Mouse (Mus musculus): Measurements from ENCODE around the gene Gart.
"Not testable (repeated sequence)": the region's sequence is repeated elsewhere in the genome, so short reads cannot be mapped to it uniquely, and the experiment has no call there.

The Gart gene

DNA sequence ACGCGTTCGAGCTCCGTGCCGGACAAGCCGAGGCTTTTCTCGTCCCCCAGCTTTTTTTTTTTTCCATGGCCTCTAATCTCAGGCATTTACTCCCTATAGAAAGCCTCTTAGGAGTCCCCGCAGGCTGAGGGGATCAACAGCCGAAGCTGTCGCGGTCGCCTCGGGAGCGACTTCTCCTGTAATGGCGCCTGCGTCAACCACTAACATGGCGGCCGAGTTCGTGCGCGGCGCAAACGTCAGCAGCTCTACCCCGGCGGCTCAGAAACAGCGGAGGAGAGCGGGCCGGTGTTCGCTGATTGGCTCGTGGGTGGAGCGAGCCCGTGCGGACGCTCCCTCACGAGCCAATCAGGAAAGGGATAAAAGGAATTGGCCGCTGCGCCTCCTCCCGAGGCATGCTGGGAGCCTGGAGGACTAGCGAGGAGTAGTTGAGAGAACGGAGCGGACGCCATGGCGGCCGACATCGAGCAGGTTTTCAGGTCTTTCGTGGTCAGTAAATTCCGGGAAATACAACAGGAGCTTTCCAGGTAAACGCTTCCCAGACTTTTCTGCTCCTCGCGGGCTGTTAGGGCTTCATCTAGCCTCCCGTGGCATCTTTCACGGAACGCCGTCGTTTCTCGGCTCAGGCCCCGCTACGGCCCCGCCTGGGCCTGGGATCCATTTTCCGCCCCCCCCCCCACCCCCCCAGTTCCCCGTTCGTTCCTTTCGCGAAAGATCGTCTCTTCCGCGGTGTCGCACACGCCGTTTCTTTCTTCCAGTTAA, 888 bp upstream of the Gart start, which contains the start of gene Son:
TSS of gene Son (plus strand) at position 46 of the 759 bp plus-strand sequence.
- DNase-seq, result peak; percentile 98

DNA sequence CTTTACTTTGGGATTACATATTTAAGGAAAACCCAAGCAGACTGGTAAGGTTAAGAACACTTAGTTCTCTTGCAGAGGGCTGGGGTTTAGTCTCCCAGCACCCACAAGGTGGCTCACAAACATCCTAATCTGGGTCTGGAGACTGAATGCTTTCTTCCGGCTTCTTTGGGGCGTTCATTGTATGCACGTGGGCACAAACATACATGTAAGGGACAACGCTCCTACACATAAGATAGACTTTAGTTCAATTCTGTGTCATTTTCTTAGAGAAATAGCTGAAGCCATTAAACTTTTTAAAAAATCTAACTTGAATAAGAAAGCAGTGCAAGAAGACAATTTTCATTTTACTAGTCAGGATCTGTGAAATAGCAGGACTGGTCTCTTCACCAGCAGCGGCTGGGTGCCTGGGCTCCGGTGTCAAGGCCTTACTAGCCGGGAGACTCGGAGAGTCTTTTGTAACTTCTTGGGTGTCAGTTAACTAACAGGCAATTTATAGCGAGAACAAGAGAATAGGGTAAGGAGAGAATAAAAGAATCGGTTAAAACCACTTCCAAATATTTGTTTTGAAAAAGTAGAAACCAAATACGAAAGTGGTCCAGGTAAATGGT, 653 bp downstream of the Gart start:
- peak; percentile 17 for DNase-seq

DNA sequence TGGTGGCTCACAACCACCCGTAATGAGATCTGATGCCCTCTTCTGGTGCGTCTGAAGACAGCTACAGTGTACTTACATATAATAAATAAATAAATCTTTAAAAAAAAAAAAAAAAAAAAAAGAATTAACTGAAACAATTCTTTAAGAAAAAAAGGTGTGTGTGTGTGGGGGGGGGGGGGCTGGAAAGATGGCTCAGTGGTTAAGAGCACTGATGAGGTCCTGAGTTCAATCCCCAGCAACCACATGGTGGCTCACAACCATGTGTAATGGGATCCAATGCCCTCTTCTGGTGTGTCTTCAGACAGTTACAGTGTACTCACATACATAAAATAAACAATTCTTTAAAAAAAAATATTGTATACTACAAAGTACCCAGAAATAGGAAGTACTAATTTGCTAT, 1.3 kb downstream of the Gart start:
- DNase-seq, result not testable (repeated sequence)

DNA sequence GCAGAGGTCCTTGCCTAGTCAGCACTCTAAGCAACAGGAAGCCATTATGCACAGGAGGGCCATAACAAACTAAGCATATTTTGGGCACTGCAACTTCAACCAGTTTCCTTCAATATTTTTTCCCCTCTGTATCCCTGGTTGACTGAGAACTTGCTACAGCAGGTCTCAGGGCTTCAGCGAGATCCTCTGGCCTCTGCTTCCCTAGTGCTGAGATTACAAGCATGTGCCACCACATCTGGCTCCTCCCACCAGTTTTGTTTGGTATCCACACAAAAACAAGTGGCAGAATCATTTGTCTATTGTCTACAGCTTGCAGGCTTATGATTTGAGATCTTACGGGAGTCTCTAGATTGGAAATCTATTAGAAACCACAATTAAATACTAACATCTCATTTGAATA, 1.9 kb downstream of the Gart start:
- no peak for DNase-seq

DNA sequence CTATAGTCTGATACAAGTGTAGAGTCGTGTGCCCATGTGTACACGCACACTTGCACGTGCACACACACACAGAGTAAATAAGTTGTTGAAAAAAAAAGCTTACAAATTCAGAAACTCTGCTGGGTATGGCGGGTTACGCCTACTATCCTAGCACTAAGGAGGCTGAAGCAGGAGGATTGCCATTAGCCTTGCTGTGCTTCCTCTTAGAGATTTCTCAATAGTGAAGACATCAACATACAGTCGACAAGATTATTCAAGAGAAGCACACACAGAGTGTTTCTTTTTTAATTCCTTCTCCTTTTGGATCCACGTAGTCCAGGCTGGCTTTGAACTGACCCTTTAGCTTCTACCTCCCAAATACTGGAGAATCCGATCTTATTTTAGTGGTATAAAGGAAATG, 6.6 kb downstream of the Gart start:
- no peak for DNase-seq

DNA sequence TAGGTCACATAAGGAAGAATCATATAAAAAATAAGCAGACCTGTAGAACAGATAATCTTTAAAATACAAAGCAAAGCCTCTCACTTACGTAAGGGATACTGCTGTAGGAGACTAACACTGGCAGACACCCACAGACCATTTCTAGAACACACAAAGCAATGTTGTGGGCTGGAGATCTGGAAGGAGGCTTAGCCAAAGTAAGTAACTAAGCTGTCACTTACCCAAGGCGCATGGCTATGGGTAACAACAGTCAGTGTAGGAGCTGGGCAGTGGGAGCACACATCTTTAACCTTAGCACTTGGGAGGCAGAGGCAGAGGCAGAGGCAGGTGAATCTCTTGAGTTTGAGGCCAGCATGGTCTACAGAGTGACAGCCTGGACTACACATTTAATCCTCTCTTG, 7.1 kb downstream of the Gart start:
- no peak for DNase-seq

DNA sequence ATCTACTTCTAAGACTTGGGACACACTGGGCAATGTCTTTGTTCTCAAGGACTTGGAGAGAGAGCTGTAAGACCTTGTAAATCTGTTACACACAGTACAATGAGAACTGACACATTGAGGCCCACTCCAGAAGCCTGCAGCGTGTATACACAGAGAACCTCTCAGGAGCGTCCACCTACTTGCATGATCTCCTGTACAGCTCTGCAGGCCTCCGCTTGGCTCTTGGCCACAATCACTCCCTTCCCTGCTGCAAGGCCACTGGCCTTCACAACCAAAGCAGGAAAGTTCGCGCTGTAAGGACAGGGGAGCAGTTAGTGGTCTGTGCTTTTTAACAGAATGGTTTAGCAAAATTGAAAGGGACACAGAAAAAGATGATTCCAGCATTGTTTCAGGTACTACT, 7.6 kb downstream of the Gart start:
- DNase-seq, result no peak

DNA sequence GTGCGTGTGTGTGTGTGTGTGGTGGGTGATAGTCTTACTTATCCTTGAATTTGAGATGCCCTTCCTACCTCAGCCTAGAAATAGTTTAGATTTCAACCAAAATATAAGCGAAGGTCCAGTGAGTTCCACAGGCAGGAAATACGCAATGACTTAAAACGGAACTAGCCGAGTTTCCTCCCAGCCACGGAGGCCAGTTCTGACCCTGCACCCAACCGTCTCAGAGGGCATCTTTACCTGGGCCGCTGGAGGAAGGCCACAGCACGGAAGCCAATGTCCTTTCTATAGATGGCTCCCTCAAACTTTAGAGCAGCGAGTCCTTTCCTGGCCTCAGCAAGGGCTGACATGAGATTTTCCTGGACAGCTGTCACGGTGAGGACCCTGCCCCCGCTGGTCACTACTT, 13.1 kb downstream of the Gart start:
- no peak for DNase-seq

DNA sequence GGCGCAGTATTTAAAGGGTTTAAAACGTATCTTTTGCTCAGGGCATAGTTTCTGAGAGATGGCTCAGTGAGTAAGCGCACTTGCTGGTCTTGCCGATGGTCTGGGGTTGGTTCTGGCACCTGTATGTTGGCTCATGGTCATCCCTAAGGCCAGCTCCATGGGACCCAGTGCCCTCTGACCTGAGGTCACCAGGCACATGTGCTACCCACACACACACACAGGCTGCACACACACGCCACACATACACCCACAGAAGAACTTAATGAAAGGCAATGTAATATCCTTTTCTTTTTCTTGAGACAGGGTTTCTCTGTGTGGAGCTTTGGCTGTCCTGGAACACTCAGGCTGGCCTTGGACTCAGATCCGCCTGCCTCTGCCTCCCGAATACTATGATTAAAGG, 13.8 kb downstream of the Gart start:
- DNase-seq, result no peak

DNA sequence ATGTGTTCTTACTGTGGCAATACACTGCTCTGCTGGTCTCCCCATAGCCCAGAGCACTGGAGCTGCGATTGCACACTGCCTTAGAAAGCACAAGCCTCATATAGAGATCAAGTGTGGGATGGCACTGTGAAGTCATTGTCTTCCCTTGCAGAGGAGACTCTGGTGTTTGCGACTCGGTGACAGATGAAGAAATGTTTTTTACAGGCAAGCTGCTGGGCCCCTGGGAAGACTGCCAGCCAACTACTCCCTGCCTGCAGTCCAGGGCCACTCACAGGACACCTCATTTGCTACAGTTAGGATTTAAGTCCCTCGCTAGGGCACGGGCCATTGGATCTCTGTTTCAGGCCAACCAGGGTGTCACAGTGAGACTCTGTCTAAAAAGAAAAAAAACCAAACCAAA, 14.3 kb downstream of the Gart start:
- DNase-seq, result peak; percentile 56

DNA sequence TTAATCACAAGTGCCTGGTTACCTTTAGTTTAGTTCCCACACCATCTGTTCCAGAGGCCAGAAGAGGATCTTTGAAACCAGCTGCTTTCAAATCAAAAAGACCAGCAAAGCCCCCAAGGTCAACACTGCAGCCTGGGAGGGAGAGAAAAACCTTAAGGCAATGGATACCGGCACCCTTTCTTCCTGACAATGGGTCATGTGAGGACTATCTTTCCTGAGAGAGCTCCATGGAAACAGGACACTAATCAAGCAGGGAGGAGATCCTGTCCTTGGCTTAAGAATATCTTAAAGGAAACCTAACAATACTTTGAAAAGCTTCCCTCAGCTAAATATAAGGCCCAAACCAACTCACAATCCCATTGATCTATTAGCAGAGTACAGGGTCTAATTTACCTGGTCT, 16.2 kb downstream of the Gart start:
- no peak for DNase-seq

DNA sequence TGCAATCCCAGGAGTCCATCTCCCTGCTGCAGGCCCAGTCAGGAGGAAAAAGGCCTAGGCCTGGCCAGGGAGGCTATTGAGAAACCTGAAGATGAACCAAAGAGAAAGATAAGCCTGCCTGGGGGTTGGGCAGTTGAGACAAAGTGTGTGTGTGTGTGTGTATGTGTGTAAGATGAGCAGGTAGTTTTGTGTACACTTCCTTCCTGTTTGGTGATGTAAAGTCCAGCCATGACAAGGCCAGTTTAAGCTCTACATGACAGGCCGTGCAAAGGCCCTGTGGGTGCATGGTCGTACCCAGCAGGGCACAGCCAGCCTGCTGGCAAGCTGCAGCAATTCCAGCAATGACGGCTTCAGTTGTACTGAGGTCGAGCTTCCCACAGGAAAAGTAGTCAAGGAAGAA, 17.0 kb downstream of the Gart start:
- no peak for DNase-seq

DNA sequence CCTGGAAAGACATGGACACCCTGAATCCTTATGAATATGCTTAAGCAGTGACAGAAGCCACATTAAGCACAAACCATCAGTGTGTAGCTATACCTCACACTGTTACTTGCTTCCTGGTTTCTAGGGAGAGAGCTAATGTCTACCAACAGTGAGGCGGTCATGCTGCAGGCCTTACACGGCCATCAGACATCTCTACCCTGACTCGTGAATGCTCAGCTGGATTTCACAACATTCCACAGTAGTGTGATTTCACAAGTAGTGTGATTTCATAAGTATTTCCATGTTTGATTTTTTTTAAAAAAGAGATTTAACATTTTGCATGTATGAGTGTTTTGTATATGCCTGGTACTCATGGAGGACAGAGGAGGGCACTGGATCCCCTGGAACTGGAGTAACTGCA, 18.1 kb downstream of the Gart start:
- no peak for DNase-seq

DNA sequence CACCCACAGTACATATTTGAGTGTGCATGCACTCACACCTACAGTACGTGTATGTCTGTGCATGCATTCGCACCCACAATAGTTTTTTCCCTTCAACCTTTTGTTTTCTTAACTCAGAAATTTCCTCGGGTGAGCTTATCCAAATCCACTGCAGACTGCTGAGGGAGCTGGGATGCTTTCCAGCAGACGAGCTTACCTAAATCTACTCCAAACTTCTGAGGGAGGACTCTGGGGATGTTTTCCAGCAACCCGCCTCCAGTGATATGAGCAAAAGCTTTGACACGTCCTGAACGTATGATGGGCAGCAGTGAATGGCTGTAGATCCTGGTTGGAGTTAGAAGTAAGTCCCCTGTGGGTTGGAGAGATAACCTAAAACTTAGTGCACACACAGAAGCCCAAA, 18.9 kb downstream of the Gart start:
- DNase-seq, result no peak

DNA sequence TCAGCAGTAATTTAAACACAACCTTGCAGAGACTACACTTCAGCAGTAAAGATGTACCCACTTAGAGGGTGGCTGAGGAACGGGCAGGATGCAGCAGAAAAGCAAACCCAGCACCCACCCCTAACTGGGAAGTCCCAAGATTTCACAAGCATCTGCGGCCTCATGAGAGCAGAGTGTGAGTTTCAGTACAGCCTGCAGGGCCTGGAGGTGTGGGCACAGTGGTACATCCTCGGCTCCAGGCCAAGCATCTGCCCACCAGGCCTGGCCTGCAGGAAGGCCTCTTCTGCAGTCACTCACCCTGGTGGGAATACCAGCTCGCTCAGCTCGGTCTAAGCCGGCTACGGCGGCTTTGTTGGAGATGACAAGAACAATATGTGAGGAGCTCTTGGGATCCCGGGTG, 23.7 kb downstream of the Gart start:
- DNase-seq, result no peak

DNA sequence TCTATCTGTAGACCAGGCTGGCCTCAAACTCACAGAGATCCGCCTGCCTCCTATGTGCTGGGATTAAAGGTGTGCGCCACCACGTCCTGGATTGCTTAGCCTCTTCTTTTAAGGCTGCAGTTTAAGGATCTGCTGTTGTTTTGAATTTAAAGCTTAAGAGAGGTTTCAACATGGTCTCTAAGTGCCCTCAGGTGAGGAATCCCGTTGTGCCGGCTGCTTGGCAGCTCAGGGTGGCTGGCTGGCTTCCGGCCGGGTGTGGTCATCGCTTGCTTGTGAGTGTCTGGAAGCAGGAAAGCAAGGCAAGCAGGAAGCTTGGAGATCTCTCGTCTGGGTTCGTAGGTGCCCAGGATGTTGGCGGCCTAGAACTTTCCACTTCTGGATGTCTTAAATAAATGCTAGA, 25.8 kb downstream of the Gart start:
- DNase-seq, result peak; percentile 78

DNA sequence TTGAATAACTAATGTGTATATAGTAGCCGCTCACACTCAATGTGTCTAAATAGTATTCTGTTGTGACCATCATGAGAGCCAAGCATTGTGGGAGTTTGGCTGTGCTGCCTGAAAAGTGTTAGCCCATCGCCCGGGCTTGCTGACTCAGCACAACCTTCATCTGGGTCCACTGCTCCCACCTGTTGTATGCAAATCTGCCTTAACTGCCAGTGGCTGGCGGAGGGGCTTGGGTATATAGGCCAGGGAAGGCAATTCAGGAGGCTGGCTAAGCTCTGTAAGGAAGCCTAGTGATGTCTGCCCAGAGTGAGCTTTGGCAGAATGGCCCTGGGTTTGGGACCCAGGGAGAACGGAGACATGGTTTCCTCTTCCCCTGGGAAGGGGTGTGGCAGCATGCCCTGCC, 26.6 kb downstream of the Gart start:
- DNase-seq, result no peak

DNA sequence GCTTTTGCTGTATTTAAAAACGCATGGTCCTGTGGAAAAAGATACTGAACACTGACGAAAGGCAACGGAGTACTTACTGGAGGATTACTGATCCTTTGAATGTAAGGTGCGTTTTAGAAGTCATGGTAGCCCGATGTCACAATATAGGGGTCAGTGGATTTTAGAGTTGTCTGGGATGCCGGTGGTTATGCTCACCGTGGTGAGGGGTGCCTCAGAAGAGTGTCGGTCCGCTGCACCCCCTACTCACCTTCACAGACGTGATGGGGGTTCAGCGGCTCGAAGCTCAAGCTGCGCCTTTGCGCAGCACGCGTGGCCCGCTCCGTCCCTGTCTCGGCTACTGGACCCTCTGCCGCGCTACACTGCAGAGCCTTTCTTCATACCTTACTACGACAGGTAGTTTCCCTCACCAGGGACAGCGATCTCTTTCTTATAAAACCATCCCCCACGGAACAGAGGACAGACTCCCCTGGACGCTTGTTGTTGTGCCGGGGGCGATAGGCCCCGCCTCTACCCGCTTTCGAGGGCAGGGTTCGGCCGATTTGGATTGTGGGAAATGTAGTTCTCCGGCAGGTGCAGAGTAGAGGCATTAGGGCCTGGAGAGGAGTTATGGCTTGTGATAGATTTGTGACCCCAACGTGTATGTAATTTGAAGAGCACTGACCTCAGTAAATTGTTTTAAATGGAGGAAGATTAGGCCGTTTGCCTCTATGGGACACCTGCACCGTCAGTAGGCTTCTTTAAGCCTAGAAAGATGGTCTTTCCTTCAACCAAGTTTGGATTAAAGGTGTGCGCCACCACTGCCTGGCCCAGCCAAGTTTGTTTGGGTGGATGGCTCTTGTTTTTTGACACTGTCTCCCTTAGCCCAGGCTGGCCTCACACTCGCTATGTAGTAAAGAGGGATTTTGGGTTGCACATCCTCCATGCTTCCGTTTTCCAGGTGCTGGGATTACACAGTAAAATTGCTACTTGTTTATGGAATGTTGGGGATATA, 27.9 kb downstream of the Gart start, which contains the start of gene Dnajc28:
TSS of gene Dnajc28 (minus strand) at position 516 of the 991 bp plus-strand sequence.
- DNase-seq, result peak; percentile 88

DNA sequence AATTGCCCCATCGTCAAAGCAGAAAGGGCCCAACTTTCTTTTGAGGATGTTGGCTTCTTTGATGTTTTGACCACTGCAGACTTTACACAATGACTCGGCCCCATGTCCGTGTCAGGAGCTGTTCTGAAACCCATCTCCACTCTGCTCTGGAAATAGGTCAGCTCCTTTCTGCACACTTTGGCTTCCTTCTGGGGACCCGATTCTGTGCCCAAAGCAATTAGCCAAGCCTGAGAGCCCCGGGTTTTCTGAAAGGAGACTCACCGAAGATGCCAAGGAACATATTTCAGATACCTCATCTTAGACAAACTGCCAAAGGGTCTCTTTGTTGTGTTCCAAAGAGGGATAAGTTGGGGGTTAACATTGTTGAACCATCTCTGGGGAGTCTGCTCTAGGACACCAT, 32.2 kb downstream of the Gart start:
- DNase-seq, result no peak

DNA sequence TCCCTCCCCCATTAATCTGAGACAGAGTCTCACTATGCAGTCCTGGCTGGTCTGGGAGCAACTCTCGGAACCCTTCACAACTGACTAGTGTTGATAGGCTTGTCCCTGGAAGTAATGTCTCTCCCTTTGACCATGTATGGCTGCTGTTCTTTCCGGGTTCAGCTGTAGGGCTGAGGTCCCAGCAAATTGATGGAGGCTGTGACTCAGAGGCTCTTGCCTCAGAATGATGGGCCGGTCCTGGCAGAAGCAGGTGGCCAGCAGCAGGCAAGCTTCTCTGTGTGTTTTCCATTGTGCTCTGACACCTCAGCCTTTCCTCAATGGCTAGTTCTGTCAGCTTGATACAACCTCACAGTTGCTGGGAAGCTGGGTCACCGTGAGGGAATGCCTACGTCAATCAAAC, 34.2 kb downstream of the Gart start:
- DNase-seq, result no peak

DNA sequence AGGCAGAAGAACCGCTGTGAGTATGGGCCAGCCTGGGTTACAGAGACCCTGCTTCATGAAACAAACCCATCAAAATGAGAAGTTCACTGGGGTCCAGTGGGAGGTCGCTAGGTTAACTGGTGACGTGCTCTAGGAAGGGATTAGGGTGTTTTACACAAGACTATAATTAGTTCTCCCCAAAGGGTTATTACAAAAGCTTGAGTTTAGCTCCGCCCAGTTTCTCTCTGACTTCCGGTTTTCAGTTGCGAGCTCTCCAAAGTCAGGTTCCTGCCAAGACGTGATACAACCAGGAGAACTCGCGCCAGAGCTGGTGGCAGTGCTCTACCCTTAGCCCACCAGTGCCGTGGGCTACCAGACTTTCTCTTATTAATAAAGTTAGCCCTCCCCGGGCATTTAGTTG, 35.5 kb downstream of the Gart start:
- peak; percentile 51 for DNase-seq

DNA sequence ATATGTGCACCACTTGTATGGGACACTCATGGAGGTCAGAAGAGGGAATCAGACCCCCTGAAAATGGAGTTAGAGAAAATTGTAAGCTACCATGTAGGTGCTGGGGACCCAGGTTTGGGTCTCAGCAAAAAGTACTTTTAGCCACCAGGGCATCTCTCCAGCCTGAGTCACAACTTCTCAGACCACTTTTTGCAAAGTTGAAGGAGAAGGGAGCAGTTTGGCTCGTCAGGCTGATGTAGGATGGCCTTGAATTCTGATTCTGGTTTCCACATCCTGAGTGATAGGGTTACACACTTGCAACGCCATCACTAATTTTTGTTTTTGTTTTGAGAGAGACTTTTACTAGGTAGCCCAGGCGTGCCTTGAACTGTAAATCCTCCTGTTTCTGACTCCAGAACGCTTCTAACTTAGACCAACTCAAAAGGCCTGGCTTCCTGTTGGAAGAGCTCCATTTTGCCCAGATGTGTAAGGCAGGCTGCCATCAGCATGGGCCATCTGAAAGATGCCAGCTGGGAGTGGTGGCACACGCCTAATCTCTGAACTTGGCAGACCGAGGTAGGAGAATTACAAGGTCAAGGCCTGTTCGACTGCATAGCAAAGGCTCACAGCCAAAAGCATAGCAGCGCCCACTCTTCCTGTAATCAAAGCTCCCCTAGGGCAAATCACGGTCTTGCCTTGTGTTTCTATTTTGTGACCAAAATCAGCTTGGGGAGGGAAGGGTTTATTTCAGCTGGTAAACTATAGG, 37.1 kb downstream of the Gart start:
- DNase-seq, result peak; percentile 64

DNA sequence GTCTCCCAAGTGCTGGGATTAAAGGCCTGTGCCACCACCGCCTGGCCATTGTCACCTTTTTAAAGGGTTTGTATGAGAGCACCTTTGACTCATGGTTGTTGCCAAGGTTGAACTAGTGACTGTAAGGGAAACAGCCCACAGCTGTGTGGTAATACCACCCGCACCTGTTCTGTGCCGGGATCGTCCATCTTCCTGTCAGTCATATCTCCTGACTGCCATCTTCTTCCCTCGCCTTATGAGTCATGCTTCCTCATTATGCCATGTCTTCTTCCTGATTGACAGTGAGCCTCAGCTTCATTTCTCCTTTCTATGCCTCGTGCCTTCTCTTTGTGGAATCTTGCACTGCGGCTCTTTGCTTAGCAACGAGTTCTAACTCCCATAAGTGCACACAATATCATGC, 39.8 kb downstream of the Gart start:
- no peak for DNase-seq

All from lung, postnatal 10 days (tissue).